Mouse (Mus musculus): ENCODE data around the gene Ermard. TPM values are rescaled to one million over a fixed set of nuclear protein-coding genes. Genes with fewer than 3 reads are reported as not detected.

Gene Ermard
- polyA plus RNA-seq, 1 experiment from 2014 or later = 106 TPM

DNA sequence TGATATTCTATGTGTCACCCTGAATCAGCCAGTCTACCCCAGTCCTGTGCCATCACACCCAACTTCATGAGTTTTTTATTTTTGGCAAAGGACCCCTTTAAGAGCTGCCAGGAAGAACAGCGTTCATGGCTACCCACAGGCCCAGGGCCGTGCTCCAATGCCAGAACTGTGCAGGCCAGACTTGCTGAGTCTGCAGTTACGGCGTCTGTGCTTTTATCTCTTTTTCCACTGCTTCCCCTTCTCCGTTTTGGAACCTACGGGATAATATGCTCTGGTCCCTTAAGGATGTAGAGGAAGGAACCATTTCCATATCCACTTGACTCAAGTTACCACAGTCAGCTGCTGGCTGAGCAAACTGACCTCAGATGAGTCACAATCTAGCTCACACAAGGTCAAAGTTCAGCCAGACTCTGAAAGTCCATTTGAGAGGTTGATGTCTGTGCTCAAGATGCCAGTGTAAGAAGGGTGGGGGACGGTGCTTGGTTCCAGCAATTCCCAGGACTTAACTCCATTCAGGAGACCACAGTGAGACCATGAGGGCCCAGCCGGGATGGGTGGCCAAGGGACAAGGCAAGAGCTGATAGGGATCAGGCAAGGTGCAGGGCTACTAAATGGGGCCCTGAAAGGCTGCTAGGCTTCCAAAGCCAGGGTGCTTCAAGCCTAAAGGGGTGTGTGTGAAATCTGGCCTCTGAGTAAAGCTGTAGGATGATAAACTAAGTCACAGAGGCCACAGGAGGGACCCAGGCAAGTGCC is 27.2 kb downstream of the Ermard start:
- H3K9me3 ChIP-seq = no peaks in the 10 kb centered on the region
- no peak overlapping the region for H3K9ac ChIP-seq
- ATAC-seq (ENCODE audit: low FRiP score) = no peak
- WGBS = 87% methylated on average over 8 of the region's 8 CpGs
- H3K27ac ChIP-seq = no peak overlapping the region
- peaks cover 15% of the 10 kb centered on the region for H3K4me1 ChIP-seq
- H3K4me2 ChIP-seq = no peak overlapping the region
- H3K36me3 ChIP-seq (replicated peaks) = no peaks in the 10 kb centered on the region; the same call in none of the 2 replicates
- no peak overlapping the region for H3K4me3 ChIP-seq (replicated peaks)
- no peaks in the 10 kb centered on the region for H3K27me3 ChIP-seq

DNA sequence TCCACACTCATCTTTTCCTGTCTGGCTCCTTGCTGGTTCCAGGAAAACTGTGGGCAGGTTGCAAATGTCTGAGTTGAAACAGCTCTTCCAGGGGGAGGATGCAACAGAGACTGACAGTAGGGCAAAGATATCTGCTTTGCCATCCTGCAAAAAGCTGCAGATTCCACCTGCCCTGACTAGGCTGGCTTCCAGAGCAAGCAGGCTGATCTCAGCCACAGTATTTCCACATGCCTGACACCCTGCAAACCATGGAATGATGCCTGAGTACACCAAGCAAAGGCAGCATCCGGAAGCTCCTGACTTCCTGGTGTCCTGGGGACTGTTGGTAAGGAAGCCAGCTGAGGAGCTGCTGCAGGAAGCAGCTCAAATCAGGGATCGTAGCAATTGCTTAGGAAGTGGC is 28.1 kb downstream of the Ermard start:
- ATAC-seq (ENCODE audit: low FRiP score) = no peak
- WGBS = 84% methylated on average over 2 of the region's 2 CpGs
- H3K4me2 ChIP-seq = no peak overlapping the region
- H3K27ac ChIP-seq = no peak overlapping the region
- no peak overlapping the region for H3K9ac ChIP-seq
- H3K36me3 ChIP-seq (replicated peaks) = no peaks in the 10 kb centered on the region; the same call in 1 of the 2 replicates
- H3K4me3 ChIP-seq (replicated peaks) = no peak overlapping the region
- no peaks in the 10 kb centered on the region for H3K9me3 ChIP-seq
- no peaks in the 10 kb centered on the region for H3K27me3 ChIP-seq
- H3K4me1 ChIP-seq = peaks cover 15% of the 10 kb centered on the region

DNA sequence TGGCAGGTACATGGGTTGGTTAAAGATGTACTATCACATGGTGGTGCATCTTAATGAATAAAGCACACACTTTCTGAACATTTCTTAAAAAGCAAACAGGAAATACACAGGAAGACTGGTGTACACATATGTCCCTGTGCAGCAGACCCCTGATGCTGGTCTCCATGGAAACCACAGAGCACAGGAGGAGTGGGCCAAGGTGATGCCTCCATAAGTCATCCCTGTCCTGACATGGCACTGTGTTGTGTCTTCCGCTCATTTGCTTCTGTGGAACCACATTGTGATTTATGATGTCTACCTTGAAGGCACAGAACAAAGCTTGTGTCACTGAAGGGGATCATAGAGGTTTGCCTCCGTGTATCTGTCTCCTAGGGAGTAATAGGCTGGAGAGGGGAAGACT is 31.2 kb downstream of the Ermard start:
- no peaks in the 10 kb centered on the region for H3K36me3 ChIP-seq (replicated peaks)
- H3K4me3 ChIP-seq (replicated peaks) = no peak overlapping the region
- H3K9ac ChIP-seq = no peak overlapping the region
- ATAC-seq (ENCODE audit: low FRiP score) = no peak
- no peaks in the 10 kb centered on the region for H3K9me3 ChIP-seq
- no peaks in the 10 kb centered on the region for H3K27me3 ChIP-seq
- 94% methylated on average over 2 of the region's 2 CpGs for WGBS
- no peak overlapping the region for H3K4me2 ChIP-seq
- no peaks in the 10 kb centered on the region; the same call in 1 of the 2 replicates for H3K4me1 ChIP-seq
- no peak overlapping the region for H3K27ac ChIP-seq

DNA sequence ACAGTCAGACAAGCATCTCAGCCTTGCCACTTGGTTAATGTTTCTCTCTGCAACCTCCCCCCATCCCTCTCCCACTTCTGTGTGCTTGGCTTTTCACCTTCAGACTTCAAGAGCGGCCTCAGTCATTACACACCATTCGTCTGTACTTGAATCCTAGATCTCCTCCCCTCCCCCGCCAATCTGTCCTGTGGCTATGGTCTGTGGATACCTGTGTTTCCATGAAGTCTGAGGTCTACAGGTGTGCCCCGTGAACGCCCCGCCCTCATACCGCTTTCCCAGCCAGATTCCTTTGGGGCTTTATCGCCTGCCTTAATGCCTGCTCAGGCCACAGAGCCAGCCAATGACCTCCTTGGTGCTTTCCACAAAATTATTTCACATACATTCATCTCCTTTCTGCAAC is 34.0 kb downstream of the Ermard start:
- WGBS = 86% methylated on average over 8 of the region's 8 CpGs
- no peak overlapping the region for H3K27ac ChIP-seq
- no peaks in the 10 kb centered on the region for H3K36me3 ChIP-seq (replicated peaks)
- no peaks in the 10 kb centered on the region for H3K9me3 ChIP-seq
- no peak for ATAC-seq (ENCODE audit: low FRiP score)
- H3K4me2 ChIP-seq = no peak overlapping the region
- no peaks in the 10 kb centered on the region; the same call in 1 of the 2 replicates for H3K4me1 ChIP-seq
- H3K9ac ChIP-seq = no peak overlapping the region
- no peak overlapping the region for H3K4me3 ChIP-seq (replicated peaks)
- no peaks in the 10 kb centered on the region for H3K27me3 ChIP-seq

DNA sequence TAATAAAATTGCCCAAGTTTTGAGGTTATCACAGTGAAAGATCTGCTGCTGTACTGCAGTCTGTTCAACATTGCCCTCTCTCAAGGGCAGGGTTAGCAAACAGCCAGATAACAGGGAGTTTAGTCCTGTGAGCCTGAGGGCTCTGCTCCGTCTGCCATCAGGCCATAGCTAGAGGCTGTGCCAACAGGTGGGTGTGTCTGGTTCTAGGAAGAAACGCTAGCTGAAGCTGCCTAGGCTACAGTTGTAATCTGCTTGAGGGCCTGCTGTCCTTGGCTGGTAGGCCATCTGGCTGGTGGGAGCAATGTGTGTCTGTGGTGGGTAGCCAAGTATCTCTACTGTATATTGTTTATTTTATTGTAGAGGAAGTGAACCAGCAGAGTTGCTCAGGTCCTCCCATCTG is 36.5 kb downstream of the Ermard start:
- no peak for ATAC-seq (ENCODE audit: low FRiP score)
- H3K4me1 ChIP-seq = peaks cover 4% of the 10 kb centered on the region
- H3K4me3 ChIP-seq (replicated peaks) = no peak overlapping the region
- no peak overlapping the region for H3K9ac ChIP-seq
- no peaks in the 10 kb centered on the region for H3K36me3 ChIP-seq (replicated peaks)
- WGBS = 66% methylated on average over 2 of the region's 2 CpGs
- H3K27ac ChIP-seq = no peak overlapping the region
- no peaks in the 10 kb centered on the region for H3K9me3 ChIP-seq
- peaks cover 6% of the 10 kb centered on the region; the same call in 1 of the 2 replicates for H3K27me3 ChIP-seq
- no peak overlapping the region for H3K4me2 ChIP-seq

DNA sequence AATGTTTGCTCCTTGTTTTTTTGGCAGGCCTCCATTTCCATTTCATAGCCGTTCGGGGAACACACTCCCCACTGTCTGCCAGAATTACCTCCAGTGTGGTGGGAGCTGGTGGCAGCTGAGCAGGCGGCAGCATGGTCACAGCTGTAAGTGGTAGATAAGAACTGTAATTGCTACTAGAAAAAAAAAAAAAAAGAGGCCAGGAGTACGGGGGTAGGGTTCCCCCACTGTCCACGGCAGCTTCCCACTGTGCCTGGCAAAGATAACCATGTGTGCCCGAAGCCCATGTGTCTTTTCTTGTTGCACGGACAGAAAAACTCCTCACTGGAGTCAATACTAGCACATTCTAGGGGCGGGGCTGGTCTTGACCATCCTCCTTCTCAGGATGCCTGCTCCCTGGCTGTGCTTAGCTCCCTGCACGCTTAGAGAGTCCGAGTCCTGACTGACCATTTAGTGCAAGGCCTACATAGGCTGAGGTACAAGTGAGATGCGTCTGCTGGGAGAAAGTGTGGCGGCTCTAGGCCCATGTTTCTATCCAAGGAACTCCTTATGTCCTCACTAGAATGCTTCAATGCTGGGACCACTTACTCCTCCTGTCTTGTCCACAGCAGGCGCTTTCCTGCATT is 43.3 kb downstream of the Ermard start:
- Histone ChIP-seq H3K4me2 (no peak overlapping the region), H3K27ac (no peak overlapping the region), H3K27me3 (peaks cover 7% of the 10 kb centered on the region; the same call in 1 of the 2 replicates), H3K36me3 (replicated peaks) (no peaks in the 10 kb centered on the region), H3K9ac (no peak overlapping the region), H3K9me3 (no peaks in the 10 kb centered on the region), H3K4me3 (replicated peaks) (no peak overlapping the region), H3K4me1 (peaks cover 22% of the 10 kb centered on the region)
- no peak for ATAC-seq (ENCODE audit: low FRiP score)
- WGBS = 73% methylated on average over 13 of the region's 13 CpGs

DNA sequence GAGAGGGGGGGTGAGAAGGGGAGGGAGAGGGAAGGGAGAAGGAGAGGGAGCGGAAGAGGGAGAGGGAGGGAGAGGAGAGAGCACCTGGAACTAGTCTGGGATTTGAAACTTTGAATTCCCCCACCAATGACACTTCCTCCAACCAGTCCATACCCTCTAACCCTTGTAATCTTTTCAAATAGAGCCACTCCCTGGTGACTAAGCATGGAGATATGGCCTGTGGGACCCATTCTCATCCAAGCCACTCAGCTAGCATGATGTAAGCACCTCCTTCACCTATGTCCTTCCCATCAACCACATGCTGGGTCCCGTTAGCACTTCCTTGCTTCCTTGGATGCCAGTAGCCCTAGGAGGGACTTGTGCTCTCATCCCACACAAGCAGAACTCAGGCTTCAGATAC is 44.0 kb downstream of the Ermard start:
- H3K9me3 ChIP-seq = no peaks in the 10 kb centered on the region
- no peak overlapping the region for H3K4me2 ChIP-seq
- H3K27ac ChIP-seq = no peak overlapping the region
- H3K4me1 ChIP-seq = peaks cover 26% of the 10 kb centered on the region
- no peaks in the 10 kb centered on the region for H3K36me3 ChIP-seq (replicated peaks)
- no peak for ATAC-seq (ENCODE audit: low FRiP score)
- H3K27me3 ChIP-seq = peaks cover 7% of the 10 kb centered on the region; the same call in 1 of the 2 replicates
- WGBS = 85% methylated on average over 2 of the region's 2 CpGs
- H3K4me3 ChIP-seq (replicated peaks) = no peak overlapping the region
- no peak overlapping the region for H3K9ac ChIP-seq

DNA sequence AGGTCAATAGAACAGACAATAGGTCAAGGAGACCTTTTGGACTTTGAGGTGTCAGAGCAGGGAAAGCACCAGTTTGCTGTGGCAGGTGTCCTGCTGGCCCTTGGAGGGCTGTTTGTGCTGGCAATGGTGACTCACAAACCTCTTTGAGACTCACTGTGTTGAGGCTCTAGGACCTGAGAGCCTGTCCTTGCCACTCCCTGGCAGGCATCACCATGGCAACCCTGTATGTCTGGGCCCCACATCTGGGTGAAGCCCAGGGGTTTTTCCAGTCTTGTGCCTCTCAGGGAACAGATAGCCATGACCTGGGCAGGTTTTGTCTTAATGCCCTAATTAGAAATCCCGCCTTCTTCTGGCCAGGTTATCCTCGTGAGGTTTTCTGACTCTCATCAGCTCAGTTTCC is 47.2 kb downstream of the Ermard start:
- H3K9ac ChIP-seq = no peak overlapping the region
- no peaks in the 10 kb centered on the region for H3K36me3 ChIP-seq (replicated peaks)
- H3K4me3 ChIP-seq (replicated peaks) = no peak overlapping the region
- ATAC-seq (ENCODE audit: low FRiP score) = peak; percentile 52; the same call in 1 of the 2 replicates
- H3K4me1 ChIP-seq = peaks cover 22% of the 10 kb centered on the region
- H3K27me3 ChIP-seq = no peaks in the 10 kb centered on the region
- no peak overlapping the region for H3K4me2 ChIP-seq
- peak overlapping the region; percentile 68 for H3K27ac ChIP-seq
- 29% methylated on average over 2 of the region's 2 CpGs for WGBS
- H3K9me3 ChIP-seq = no peaks in the 10 kb centered on the region

DNA sequence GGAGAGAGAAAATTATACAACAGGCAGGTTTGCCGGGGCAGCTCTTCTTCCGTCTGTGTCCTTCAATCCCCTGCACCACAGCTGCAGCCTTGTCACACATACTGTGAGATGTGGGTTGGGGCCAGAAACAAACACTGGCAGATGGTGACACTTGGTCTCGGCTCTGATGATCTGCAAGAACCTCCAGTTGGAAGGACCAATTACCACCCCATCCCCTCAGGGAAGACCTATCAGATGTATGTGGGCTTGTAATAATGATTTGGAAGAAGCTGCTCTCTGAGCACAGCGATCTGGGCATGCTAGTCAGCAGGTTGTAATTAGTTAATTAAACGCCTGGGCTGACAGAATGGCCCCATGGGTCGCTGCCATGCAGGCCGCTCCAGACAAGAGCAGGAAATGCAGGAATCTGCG is 47.6 kb downstream of the Ermard start:
- 20% methylated on average over 8 of the region's 8 CpGs for WGBS
- Histone ChIP-seq H3K27me3 (no peaks in the 10 kb centered on the region), H3K4me3 (replicated peaks) (no peak overlapping the region), H3K9me3 (no peaks in the 10 kb centered on the region), H3K4me1 (peaks cover 25% of the 10 kb centered on the region), H3K36me3 (replicated peaks) (no peaks in the 10 kb centered on the region), H3K9ac (no peak overlapping the region), H3K4me2 (peak overlapping the region; percentile 6; the same call in 1 of the 2 replicates), H3K27ac (peak overlapping the region; percentile 68)
- peak; percentile 83 for ATAC-seq (ENCODE audit: low FRiP score)

DNA sequence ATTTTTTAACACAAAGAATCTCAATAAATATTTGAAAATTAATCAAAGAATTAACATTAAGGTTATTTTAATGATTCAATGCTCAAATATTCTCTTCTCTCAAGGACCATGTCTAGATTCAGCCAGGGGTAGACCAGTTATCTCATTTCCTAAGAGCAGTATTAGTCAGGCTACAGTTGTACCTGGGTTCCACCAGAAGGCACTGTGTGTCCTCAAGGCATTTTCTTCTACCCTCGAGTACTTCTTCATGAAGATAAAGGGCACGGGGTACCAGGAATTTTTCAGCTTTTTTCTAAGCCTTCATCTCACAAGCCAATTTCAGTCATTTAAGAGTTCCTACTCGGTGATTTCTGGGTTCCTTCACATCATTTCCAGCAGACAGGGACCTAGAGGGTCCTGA is 50.7 kb downstream of the Ermard start:
- Histone ChIP-seq H3K4me3 (replicated peaks) (no peak overlapping the region), H3K9ac (no peak overlapping the region), H3K27me3 (no peaks in the 10 kb centered on the region), H3K4me1 (peaks cover 28% of the 10 kb centered on the region), H3K9me3 (no peaks in the 10 kb centered on the region), H3K4me2 (no peak overlapping the region), H3K36me3 (replicated peaks) (no peaks in the 10 kb centered on the region), H3K27ac (no peak overlapping the region)
- WGBS = 87% methylated on average over 3 of the region's 3 CpGs
- no peak for ATAC-seq (ENCODE audit: low FRiP score)

DNA sequence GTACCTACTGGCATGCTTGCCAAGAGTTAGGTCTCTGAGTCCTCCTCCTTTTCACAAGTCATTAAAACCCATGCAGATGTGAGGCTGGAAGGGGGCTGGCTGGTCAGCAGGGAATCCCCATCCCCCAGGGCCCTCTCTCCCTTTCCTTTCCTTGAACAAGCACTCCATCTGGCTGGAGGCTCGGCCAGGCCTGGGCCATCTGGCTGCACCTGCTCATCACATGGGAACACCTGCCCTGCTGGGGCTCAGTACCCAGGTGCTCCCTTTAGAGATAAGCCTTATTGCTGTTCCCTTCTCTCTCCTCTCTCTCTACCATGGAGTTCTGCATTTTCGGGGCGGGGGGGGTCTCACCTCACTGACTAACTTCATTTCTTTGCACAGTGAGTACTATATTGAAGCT is 52.5 kb downstream of the Ermard start:
- no peak overlapping the region for H3K4me2 ChIP-seq
- WGBS = 42% methylated on average over 3 of the region's 3 CpGs
- no peaks in the 10 kb centered on the region for H3K27me3 ChIP-seq
- H3K9me3 ChIP-seq = no peaks in the 10 kb centered on the region
- H3K4me1 ChIP-seq = peaks cover 17% of the 10 kb centered on the region
- H3K27ac ChIP-seq = no peak overlapping the region
- H3K9ac ChIP-seq = no peak overlapping the region
- peak; percentile 57; the same call in 1 of the 2 replicates for ATAC-seq (ENCODE audit: low FRiP score)
- no peaks in the 10 kb centered on the region for H3K36me3 ChIP-seq (replicated peaks)
- no peak overlapping the region for H3K4me3 ChIP-seq (replicated peaks)

DNA sequence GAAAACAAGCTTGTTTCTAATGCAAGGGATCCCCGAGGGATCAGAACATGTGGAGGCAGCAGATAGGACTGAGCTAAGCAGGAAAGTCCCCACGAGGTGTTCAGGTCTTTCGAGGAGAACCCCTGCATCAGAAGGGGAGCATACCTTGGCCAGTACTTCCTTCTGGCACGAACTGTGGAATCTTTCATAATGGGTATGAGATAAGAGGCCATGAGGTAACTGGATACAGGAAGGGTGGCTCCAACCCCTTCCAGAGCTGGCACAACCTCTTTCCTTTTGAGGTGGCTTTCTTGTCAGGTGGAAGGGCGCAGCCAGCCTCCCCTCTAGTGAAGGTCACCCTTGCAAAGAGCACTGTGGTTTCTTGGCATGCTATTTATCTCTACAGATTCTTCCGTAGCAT is 55.8 kb downstream of the Ermard start:
- no peaks in the 10 kb centered on the region for H3K36me3 ChIP-seq (replicated peaks)
- H3K4me3 ChIP-seq (replicated peaks) = no peak overlapping the region
- no peaks in the 10 kb centered on the region for H3K27me3 ChIP-seq
- 90% methylated on average over 6 of the region's 6 CpGs for WGBS
- H3K9me3 ChIP-seq = no peaks in the 10 kb centered on the region
- peaks cover 6% of the 10 kb centered on the region for H3K4me1 ChIP-seq
- no peak overlapping the region for H3K27ac ChIP-seq
- ATAC-seq (ENCODE audit: low FRiP score) = no peak
- H3K9ac ChIP-seq = no peak overlapping the region
- no peak overlapping the region for H3K4me2 ChIP-seq

DNA sequence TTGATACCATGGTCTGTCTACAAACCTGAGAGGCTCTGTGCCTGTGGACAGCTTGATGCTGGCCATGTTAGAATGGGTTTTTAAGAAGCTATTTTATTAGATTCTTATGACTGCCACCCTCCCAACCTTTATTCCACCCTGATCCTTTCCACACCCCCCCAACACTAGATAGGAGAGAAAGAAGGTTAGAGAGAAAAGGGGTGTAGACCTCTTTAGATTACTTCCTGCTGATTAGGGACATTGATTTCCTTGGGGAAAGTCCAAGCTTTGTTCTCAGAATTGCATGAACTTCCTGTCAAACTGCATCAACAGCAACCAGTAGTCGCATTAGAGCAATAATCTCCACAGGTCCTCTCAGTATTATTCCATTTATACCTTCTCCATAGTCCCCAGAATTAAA is 57.7 kb downstream of the Ermard start:
- 89% methylated on average over 1 of the region's 1 CpGs for WGBS

More for the DNA sequence above, 57.7 kb downstream of the Ermard start:
- no peak overlapping the region for H3K4me2 ChIP-seq
- no peaks in the 10 kb centered on the region for H3K27me3 ChIP-seq
- H3K9ac ChIP-seq = no peak overlapping the region
- no peaks in the 10 kb centered on the region for H3K36me3 ChIP-seq (replicated peaks)
- H3K4me3 ChIP-seq (replicated peaks) = no peak overlapping the region
- H3K4me1 ChIP-seq = peaks cover 2% of the 10 kb centered on the region
- H3K9me3 ChIP-seq = no peaks in the 10 kb centered on the region
- ATAC-seq (ENCODE audit: low FRiP score) = no peak
- no peak overlapping the region for H3K27ac ChIP-seq

Measured in forebrain, embryonic 12.5 days (tissue).